ENCODE assay signal across 11 mouse cellular contexts in the genomic region with DNA sequence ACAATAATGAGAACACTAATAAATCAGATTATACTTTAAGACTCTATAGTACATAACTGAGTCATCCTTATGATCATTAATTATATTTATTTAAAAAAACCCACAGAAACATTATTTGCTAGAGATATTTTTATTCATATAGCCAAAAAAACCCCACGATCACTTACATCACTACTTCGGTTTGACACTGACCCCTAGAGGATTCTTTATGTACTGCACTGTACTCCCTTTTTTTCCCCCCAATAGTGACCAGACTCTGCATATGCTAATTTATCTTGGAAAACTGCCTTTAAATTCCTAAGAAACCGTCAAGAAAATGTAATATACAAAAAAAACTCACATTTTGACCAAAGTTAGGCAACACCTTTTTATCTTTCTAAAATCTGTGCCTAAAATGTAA.
DNase-seq lines count a peak whose midpoint lies in the region; ATAC-seq lines count a peak whose summit lies in the region.
"Had no signal": no experiment of that assay in that cellular context is flagged by ENCODE, and none has a peak within 500 bp of the region (broad histone marks: within the 10 kb centered on the region; RNA-seq: fewer than 3 reads in every experiment).

No protein-coding gene starts in this region.

- no peaks in the 10 kb centered on the region for H3K27me3 ChIP-seq in hindbrain, embryonic 11.5 days (ENCODE audit: control insufficient read depth, insufficient read depth, low read length)
- no peaks in the 10 kb centered on the region for H3K27me3 ChIP-seq in hindbrain, embryonic 12.5 days

- H3K9ac ChIP-seq in hindbrain, embryonic 11.5 days (ENCODE audit: low read depth, low read length): no peak overlapping the region
- no peak overlapping the region for H3K9ac ChIP-seq in hindbrain, embryonic 12.5 days

- DNase-seq in hindbrain, embryonic 11.5 days (ENCODE audit: low spot score): peak; percentile 71
- peak; percentile 39 for DNase-seq in 416B (ENCODE audit: low read depth)
- peak; percentile 21 for DNase-seq in Muller cell, postnatal 12 days (ENCODE audit: inconsistent ontology term)
- no peak for DNase-seq in right cerebral cortex, adult 2 months (ENCODE audit: low spot score in 2 of 2)
- DNase-seq in urinary bladder, postnatal 14 days (ENCODE audit: low spot score): no peak
- DNase-seq: adrenal gland, postnatal 10 days; heart, adult 11 months; thymus, postnatal 14 days had no signal

- H3K27ac ChIP-seq in hindbrain, embryonic 11.5 days (ENCODE audit: low read depth, low read length): no peak overlapping the region
- H3K27ac ChIP-seq in hindbrain, embryonic 12.5 days: no peak overlapping the region

- no peaks in the 10 kb centered on the region for H3K36me3 ChIP-seq in hindbrain, embryonic 11.5 days (ENCODE audit: control insufficient read depth, insufficient read depth, low read length)
- peaks cover 29% of the 10 kb centered on the region; the same call in 1 of the 2 replicates for H3K36me3 ChIP-seq in hindbrain, embryonic 12.5 days

- H3K4me2 ChIP-seq in hindbrain, embryonic 11.5 days (replicated peaks; ENCODE audit: low read depth, low read length): no peak overlapping the region
- no peak overlapping the region for H3K4me2 ChIP-seq in hindbrain, embryonic 12.5 days (replicated peaks)

- no peak overlapping the region for H3K4me3 ChIP-seq in hindbrain, embryonic 11.5 days (ENCODE audit: low read depth, low read length)
- no peak overlapping the region for H3K4me3 ChIP-seq in hindbrain, embryonic 12.5 days

- no peaks in the 10 kb centered on the region for H3K9me3 ChIP-seq in hindbrain, embryonic 11.5 days (ENCODE audit: control insufficient read depth, low read length)
- no peaks in the 10 kb centered on the region for H3K9me3 ChIP-seq in hindbrain, embryonic 12.5 days (replicated peaks)

- ATAC-seq in hindbrain, embryonic 11.5 days (ENCODE audit: low FRiP score): peak; percentile 49; the same call in 1 of the 2 replicates
- ATAC-seq in hindbrain, embryonic 12.5 days (ENCODE audit: low FRiP score): no peak
- peak; percentile 78 for ATAC-seq in granulocyte monocyte progenitor cell, adult 5-6 weeks (replicated peaks; ENCODE audit: poor library complexity, severe bottlenecking)
- no peak for ATAC-seq in erythroblast, adult 5-6 weeks (replicated peaks; ENCODE audit: low FRiP score, poor library complexity, severe bottlenecking)

- 26% methylated on average over 3 of the region's 3 CpGs for WGBS in hindbrain, embryonic 11.5 days
- WGBS in hindbrain, embryonic 12.5 days: 18% methylated on average over 3 of the region's 3 CpGs

- H3K4me1 ChIP-seq in hindbrain, embryonic 11.5 days (replicated peaks; ENCODE audit: control insufficient read depth, insufficient read depth, low read length): no peaks in the 10 kb centered on the region
- H3K4me1 ChIP-seq in hindbrain, embryonic 12.5 days: no peaks in the 10 kb centered on the region

Comparison
In these comparisons a context has a peak if more than half of its experiments do, and no peak if none do; other contexts are left out.
1. ATAC-seq: peak in hindbrain, embryonic 11.5 days (single experiment) and granulocyte monocyte progenitor cell, adult 5-6 weeks (single experiment); none in hindbrain, embryonic 12.5 days (single experiment) and erythroblast, adult 5-6 weeks (single experiment).
2. DNase-seq: peak in hindbrain, embryonic 11.5 days (single experiment), 416B (single experiment) and Muller cell, postnatal 12 days (single experiment); none in right cerebral cortex, adult 2 months (0 of 2) and urinary bladder, postnatal 14 days (single experiment).